Mouse (Mus musculus) kidney, embryonic 15.5 days (tissue): Measurements from ENCODE around the gene Tbcel. TPM values are rescaled to one million over a fixed set of nuclear protein-coding genes. Genes with fewer than 3 reads are reported as not detected.

Experiments
- ATAC-seq: fragments of 200-750 bp; cut with Nextera tagmentation; replicated peaks from 2 replicates; pipeline ENCODE4 v1.8.0; 2017; ENCODE audit warnings: moderate TSS enrichment; ENCODE audit not compliant: low FRiP score
- H3K27ac ChIP-seq: fragments of 300-500 bp; sonication (generic); 2 replicates; pipeline ENCODE4 v1.5.1; 2015; ENCODE audit warnings: mild to moderate bottlenecking, inconsistent platforms
- H3K27me3 ChIP-seq: fragments of 300-500 bp; sonication (generic); 2 replicates; pipeline ENCODE4 v1.6.1; 2015; ENCODE audit warnings: inconsistent platforms
- H3K36me3 ChIP-seq: fragments of 300-500 bp; sonication (generic); 2 replicates; pipeline ENCODE4 v1.6.1; 2015; ENCODE audit warnings: inconsistent platforms
- H3K4me1 ChIP-seq: fragments of 300-500 bp; sonication (generic); 2 replicates; pipeline ENCODE4 v1.6.1; 2015; ENCODE audit warnings: inconsistent platforms
- H3K4me2 ChIP-seq: fragments of 300-500 bp; sonication (generic); 2 replicates; pipeline ENCODE4 v1.6.1; 2015; ENCODE audit warnings: moderate library complexity, mild to moderate bottlenecking, inconsistent platforms
- H3K4me3 ChIP-seq: fragments of 300-500 bp; sonication (generic); replicated peaks from 2 replicates; pipeline ENCODE4 v1.5.1; 2015; ENCODE audit warnings: mild to moderate bottlenecking, inconsistent platforms
- H3K9ac ChIP-seq: fragments of 300-500 bp; sonication (generic); 2 replicates; pipeline ENCODE4 v1.6.1; 2015; ENCODE audit warnings: mild to moderate bottlenecking, inconsistent platforms
- H3K9me3 ChIP-seq: fragments of 300-500 bp; sonication (generic); replicated peaks from 2 replicates; pipeline ENCODE4 v1.6.1; 2016; ENCODE audit warnings: inconsistent platforms
- WGBS: fragments of 180-500 bp; shearing (Covaris S2); methylation state at CpG from one replicate; pipeline ENCODE4 v1.1.7; 2015; ENCODE audit warnings: mixed read lengths; 5-methylcytosine and 5-hydroxymethylcytosine counted together
- polyA plus RNA-seq: library from polyadenylated mRNA; unstranded; fragments of >200 nt; fragmentation: Nextera tagmentation; extraction: Ambion mirVana; gene quantifications from 2 replicates; pipeline ENCODE4 v1.2.1, GENCODE M21; 2015

Gene Tbcel
- polyA plus RNA-seq, 1 experiment from 2014 or later = 5.1 TPM

DNA sequence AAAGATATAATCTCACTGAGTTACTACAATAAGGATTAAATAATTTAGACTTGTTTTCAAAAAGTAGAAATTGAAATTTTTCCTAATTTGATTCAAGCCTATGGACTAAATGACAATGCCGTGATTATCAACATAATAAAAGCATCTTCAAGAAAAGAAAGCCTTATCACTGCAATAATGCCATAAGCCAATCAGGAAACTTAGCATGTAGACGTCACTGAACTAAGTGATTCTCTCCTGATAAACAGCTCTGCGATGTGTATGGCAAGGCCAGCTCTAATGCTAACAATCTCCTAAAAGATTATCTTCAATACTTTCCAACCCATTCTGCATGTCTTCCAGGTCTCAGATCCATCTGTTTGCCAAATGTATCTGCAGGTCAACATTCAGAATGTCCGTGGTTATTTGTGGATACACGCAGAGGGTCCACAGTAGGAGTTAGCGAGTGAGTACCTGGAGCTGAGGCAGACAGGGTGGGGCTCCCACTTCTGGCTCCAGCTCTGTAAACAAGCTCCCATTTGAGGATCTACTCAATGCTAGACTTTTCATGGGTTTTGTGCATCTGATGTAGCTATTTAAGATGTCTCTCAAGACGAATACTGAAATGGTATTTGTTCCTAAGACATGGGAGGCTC lies 44.9 kb downstream of the Tbcel start:
- peaks cover 57% of the 10 kb centered on the region for H3K4me1 ChIP-seq
- no peaks in the 10 kb centered on the region for H3K27me3 ChIP-seq
- peak overlapping the region; percentile 78 for H3K27ac ChIP-seq
- no peaks in the 10 kb centered on the region for H3K9me3 ChIP-seq
- H3K9ac ChIP-seq = no peak overlapping the region
- no peak for ATAC-seq
- H3K36me3 ChIP-seq = no peaks in the 10 kb centered on the region
- no peak overlapping the region for H3K4me2 ChIP-seq
- 86% methylated on average over 7 of the region's 7 CpGs for WGBS
- H3K4me3 ChIP-seq = no peak overlapping the region

DNA sequence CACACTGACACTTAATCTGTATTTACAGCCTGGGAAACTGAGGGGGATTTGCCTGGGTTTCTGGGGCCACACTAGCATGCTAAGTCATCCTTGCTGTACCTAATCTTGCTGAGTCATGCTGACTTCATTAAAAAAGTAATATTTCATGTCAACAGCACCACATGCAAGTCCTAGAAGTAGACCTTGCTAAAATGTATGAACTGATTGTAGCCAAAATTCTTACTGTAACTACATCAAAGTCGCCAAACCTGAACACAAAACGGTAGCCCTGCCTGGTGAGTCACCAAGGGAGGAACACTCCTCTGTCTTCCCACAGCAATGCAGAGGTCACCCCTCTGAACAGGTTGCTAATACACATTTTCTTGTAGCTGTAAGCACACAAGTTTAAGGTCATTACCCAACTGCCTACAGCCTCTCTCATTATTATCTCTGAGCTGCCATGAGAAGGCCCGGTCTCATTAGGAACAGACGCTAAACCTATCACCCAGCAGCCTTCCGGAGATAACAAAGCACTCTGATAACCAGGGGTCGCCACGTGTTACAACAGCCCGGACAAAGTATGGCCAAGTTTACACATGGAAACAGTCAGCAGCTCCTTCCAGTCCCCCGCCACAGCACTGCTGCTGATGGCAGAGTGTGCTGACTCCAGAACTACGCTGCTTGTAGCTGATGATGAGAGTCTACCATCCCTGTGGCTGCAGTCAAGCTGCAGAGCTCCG lies 46.1 kb downstream of the Tbcel start:
- no peak for ATAC-seq
- Histone ChIP-seq H3K9ac (no peak overlapping the region), H3K27ac (no peak overlapping the region; the same call in 1 of the 2 replicates), H3K4me2 (no peak overlapping the region), H3K4me1 (peaks cover 62% of the 10 kb centered on the region), H3K9me3 (no peaks in the 10 kb centered on the region), H3K4me3 (no peak overlapping the region), H3K27me3 (no peaks in the 10 kb centered on the region), H3K36me3 (no peaks in the 10 kb centered on the region)
- WGBS = 55% methylated on average over 11 of the region's 11 CpGs

DNA sequence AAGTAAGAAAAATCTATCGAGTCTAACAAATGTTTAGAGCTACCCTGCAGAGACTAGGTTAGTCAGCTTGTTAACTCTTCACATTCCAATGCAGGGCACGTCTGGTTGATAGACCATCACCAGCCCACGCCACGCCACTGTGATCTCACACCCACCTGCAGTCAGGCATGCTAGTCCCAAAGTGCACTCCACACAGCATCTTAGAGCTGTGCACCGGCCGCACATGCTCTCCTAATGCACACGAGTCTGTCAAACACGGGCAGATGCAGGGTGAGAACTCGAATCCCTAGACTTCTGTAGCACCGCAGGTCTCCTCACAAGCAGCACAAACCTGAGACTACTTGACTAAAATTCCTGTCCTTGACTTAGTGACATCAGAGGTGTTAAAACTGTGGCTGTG lies 47.3 kb downstream of the Tbcel start:
- Histone ChIP-seq H3K4me3 (no peak overlapping the region), H3K9me3 (no peaks in the 10 kb centered on the region), H3K27me3 (no peaks in the 10 kb centered on the region), H3K4me2 (no peak overlapping the region), H3K9ac (no peak overlapping the region), H3K27ac (no peak overlapping the region), H3K36me3 (no peaks in the 10 kb centered on the region), H3K4me1 (peaks cover 57% of the 10 kb centered on the region)
- WGBS = 81% methylated on average over 10 of the region's 10 CpGs
- no peak for ATAC-seq

DNA sequence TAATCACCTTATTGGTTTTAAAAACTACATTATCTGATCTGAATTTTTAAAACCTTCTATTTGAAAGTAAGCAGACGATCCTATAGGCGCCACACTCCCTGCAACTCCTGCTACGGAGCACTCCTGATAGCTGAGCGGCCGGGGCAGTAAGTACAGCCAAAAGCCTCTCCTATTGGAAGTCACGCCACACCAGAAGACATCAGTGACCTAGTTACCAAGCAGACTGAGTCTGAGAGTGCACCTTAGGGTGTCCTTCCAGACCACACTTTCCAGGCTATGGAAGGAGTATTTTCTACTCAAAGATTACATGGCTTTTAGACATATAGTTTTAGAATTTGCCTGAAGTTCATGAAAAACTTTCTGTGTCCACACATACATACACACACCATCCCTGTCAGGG lies 47.9 kb downstream of the Tbcel start:
- no peak overlapping the region for H3K4me3 ChIP-seq
- 85% methylated on average over 6 of the region's 6 CpGs for WGBS
- H3K27me3 ChIP-seq = no peaks in the 10 kb centered on the region
- ATAC-seq = no peak
- H3K27ac ChIP-seq = no peak overlapping the region
- H3K9ac ChIP-seq = no peak overlapping the region
- H3K4me2 ChIP-seq = no peak overlapping the region
- H3K9me3 ChIP-seq = no peaks in the 10 kb centered on the region
- no peaks in the 10 kb centered on the region for H3K36me3 ChIP-seq
- H3K4me1 ChIP-seq = peaks cover 57% of the 10 kb centered on the region

DNA sequence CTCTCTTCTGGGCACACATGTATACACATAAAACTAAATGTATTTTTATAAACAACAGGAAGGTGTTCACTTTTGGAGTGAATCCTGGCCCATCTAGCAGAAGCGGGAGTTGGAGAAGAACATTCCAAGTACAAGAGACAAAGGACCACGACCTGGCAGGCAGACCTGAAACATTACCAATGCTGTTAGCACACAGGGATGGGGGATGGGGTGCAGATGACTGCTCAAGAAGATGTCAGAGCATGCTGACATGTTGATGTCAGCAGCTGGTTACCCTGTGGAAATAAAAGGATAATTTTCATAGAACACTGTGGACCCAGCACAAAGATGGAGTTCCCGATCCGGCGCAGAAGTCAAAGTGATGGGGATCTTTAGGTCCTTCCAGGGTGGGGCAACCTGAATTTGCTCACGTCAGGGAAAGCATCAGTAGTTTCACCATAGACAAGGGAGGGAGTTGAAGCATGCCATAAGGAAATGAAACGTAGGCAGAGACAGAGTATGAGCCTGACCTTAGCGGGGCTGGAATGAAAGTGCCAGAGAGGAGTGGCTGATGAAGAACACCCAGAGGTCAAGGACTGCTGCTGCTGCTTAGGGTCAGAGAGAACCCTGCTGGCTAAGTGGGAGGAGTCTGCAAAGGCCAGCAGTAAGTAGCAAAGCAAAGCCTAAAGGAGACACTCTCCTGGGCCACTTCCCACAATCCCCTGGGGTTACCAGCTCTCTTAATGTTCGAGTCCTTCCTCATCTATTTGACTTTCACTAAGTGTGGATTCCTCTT lies 48.7 kb downstream of the Tbcel start:
- H3K36me3 ChIP-seq = no peaks in the 10 kb centered on the region
- H3K27ac ChIP-seq = no peak overlapping the region
- H3K9ac ChIP-seq = no peak overlapping the region
- 68% methylated on average over 9 of the region's 9 CpGs for WGBS
- H3K4me2 ChIP-seq = no peak overlapping the region
- H3K4me3 ChIP-seq = no peak overlapping the region
- no peaks in the 10 kb centered on the region for H3K27me3 ChIP-seq
- ATAC-seq = no peak
- peaks cover 51% of the 10 kb centered on the region for H3K4me1 ChIP-seq
- H3K9me3 ChIP-seq = no peaks in the 10 kb centered on the region

DNA sequence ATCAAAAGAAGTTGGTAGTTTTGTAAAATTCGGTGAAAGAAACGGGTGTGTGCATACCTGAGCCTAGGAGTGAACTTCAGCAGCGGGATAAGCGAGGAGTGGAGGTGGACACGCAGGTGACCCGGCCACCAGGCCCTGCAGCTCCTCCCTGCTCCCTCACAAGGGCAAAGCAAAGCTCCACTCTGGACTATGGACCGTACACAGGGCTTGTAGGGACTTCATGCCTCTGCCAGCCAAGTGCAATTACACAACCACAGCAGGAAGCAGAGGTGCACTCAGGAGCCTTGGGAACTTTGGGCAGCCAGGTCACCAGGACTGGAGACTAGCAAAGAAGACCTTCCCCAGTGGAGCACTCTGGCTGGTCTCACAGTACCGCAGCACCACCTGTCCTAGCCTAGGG lies 50.1 kb downstream of the Tbcel start:
- Histone ChIP-seq H3K27ac (no peak overlapping the region), H3K9me3 (no peaks in the 10 kb centered on the region), H3K36me3 (no peaks in the 10 kb centered on the region), H3K4me2 (no peak overlapping the region), H3K9ac (no peak overlapping the region), H3K27me3 (no peaks in the 10 kb centered on the region), H3K4me1 (peaks cover 39% of the 10 kb centered on the region), H3K4me3 (no peak overlapping the region)
- WGBS = 88% methylated on average over 8 of the region's 8 CpGs
- ATAC-seq = no peak

DNA sequence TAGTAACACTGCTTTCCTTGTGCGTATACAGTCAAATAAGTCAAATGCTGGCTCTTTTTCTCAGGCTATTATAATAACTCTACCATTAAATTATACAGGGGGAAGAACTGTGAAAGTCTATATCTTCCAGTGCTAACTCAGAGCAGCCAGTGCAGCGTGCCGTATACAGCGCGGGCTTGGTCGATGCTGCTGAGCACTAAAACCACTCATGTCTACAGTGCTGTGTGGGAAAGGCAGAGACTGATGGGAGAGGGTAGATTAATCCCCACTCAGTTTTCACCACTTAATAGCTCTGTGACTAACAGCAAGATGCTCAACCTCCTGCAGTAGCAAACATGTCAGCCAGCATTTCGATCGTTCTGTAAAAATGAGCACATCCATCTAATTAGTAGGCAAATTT lies 53.2 kb downstream of the Tbcel start:
- Histone ChIP-seq H3K4me3 (no peak overlapping the region), H3K27ac (no peak overlapping the region), H3K36me3 (peaks cover 24% of the 10 kb centered on the region), H3K4me2 (no peak overlapping the region), H3K9ac (no peak overlapping the region), H3K9me3 (no peaks in the 10 kb centered on the region), H3K4me1 (peaks cover 12% of the 10 kb centered on the region), H3K27me3 (no peaks in the 10 kb centered on the region)
- 84% methylated on average over 8 of the region's 8 CpGs for WGBS
- no peak for ATAC-seq

DNA sequence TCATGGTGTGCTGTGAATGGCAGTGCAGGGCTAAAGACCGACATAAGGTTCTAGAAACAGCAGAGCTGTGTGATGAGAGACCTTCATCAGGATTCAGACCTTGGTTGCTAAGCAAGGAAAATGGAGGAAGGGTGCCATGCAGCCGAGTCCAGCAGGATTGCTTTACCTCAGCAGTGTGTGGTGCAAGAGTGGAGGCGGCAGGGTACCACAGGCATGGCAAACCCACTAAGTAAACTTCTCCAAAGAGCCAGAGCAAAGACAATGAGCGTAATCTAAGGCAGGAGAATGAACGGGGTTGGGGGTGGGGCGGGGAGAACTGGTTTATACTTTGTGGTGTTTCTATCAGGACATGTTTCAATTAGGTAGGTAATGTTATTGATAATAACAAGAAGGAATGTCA lies 58.6 kb downstream of the Tbcel start:
- Histone ChIP-seq H3K9me3 (no peaks in the 10 kb centered on the region), H3K4me3 (no peak overlapping the region), H3K36me3 (peaks cover 63% of the 10 kb centered on the region), H3K4me1 (no peaks in the 10 kb centered on the region), H3K9ac (no peak overlapping the region), H3K27me3 (no peaks in the 10 kb centered on the region), H3K4me2 (no peak overlapping the region), H3K27ac (no peak overlapping the region)
- WGBS = 94% methylated on average over 6 of the region's 6 CpGs
- ATAC-seq = no peak

DNA sequence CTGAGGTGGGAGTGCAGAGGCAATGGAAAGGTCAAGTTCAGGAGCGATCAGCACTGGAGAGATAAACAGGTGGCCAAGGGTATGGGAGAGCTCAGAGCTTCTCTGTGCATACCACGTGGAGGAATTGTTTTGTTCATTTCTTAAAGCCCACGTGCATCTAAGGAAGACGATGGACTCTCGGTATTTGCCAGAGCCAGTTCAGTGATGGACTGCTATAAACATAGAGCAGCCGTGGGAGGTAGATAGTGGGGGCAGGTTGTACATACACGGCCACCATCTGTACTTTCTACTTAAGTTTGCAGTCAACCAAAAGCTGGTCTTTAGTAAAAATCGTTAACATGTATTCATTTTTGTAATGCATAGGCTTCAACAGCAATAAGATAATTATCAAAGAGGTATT lies 65.5 kb downstream of the Tbcel start:
- H3K4me1 ChIP-seq = no peaks in the 10 kb centered on the region
- H3K27ac ChIP-seq = no peak overlapping the region
- no peaks in the 10 kb centered on the region for H3K9me3 ChIP-seq
- ATAC-seq = no peak
- H3K4me3 ChIP-seq = no peak overlapping the region
- no peak overlapping the region for H3K4me2 ChIP-seq
- no peak overlapping the region for H3K9ac ChIP-seq
- H3K27me3 ChIP-seq = no peaks in the 10 kb centered on the region
- WGBS = 87% methylated on average over 8 of the region's 8 CpGs
- H3K36me3 ChIP-seq = peaks cover 83% of the 10 kb centered on the region

DNA sequence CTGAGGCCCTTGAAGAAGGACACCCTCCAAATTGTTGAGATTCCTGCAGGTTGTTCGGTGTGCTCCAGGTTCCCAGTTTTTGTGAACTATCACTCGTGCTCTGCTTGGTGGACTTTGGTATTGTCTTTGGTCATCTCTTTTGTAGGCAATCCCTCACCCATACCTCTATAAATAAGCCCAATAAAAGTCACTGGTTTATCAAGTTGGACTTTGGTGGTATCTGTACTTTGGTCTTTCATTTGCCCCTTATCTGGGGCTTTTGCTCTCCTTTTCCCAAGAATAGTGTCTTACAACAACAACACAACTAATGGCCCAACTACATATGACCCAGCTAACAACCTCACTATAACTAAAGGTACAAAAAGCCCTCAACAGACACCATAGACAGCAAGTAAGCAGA lies 66.4 kb downstream of the Tbcel start:
- Histone ChIP-seq H3K9me3 (no peaks in the 10 kb centered on the region), H3K27ac (no peak overlapping the region), H3K4me1 (no peaks in the 10 kb centered on the region), H3K27me3 (no peaks in the 10 kb centered on the region), H3K4me2 (no peak overlapping the region), H3K4me3 (no peak overlapping the region), H3K9ac (no peak overlapping the region), H3K36me3 (peaks cover 88% of the 10 kb centered on the region)
- WGBS = 93% methylated on average over 2 of the region's 2 CpGs
- no peak for ATAC-seq

DNA sequence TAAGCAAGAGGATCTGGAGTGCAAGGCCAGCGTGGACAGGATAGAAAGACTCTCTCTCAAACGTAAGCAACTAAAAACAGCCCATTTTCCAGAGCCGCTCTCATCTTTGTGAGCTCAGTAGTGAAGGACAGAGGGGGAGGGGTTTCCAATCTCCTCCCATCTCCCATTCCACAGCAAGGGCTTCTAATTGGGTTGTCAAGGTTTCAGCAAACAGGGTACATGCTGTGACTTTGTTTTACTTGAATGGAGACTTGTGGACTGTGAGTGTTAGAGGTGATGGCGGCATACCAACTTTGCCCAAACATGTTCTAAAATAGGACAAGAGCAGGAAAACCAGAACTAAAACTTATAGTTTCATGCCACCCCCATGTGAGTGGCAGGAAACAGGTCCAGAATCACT lies 68.2 kb downstream of the Tbcel start:
- peaks cover 91% of the 10 kb centered on the region for H3K36me3 ChIP-seq
- no peak for ATAC-seq
- WGBS = 70% methylated on average over 4 of the region's 4 CpGs
- H3K9ac ChIP-seq = no peak overlapping the region
- no peaks in the 10 kb centered on the region for H3K27me3 ChIP-seq
- H3K27ac ChIP-seq = no peak overlapping the region
- H3K4me3 ChIP-seq = no peak overlapping the region
- H3K4me2 ChIP-seq = no peak overlapping the region
- H3K9me3 ChIP-seq = no peaks in the 10 kb centered on the region
- no peaks in the 10 kb centered on the region for H3K4me1 ChIP-seq

DNA sequence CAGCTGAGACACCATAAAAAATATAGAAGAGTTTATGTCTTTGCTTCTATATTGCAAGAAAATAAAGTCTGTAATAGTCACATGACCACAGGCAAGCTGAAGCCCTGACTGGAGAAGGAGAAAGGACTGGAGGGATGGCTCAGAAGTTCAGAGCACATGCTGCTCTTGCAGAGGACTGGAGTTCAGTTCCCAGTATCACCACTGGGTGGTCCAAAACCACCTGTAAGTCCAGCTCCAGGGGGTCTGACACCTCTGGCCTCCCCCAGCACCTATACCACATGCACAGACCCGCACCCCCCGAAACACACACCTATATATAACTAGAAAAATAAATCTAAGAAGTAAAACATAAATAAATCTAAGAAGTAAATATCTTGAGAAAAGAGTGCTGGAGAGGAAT lies 75.5 kb downstream of the Tbcel start:
- Histone ChIP-seq H3K4me1 (peaks cover 6% of the 10 kb centered on the region; the same call in 1 of the 2 replicates), H3K27me3 (no peaks in the 10 kb centered on the region), H3K27ac (no peak overlapping the region), H3K9me3 (no peaks in the 10 kb centered on the region), H3K4me3 (no peak overlapping the region), H3K4me2 (no peak overlapping the region), H3K9ac (no peak overlapping the region), H3K36me3 (peaks cover 77% of the 10 kb centered on the region)
- ATAC-seq = no peak
- 93% methylated on average over 2 of the region's 2 CpGs for WGBS
